Mouse (Mus musculus) gastrocnemius, postnatal 14 days (tissue): ENCODE data around the gene Ncaph. TPM values are rescaled to one million over a fixed set of nuclear protein-coding genes. Genes with fewer than 3 reads are reported as not detected.
"Not testable (repeated sequence)": the region's sequence is repeated elsewhere in the genome, so short reads cannot be mapped to it uniquely, and the experiment has no call there.

Experiments used
- DNase-seq: peaks from one replicate; pipeline ENCODE4 v3.0.0; 2021; ENCODE audit warnings: mixed read lengths
- intact Hi-C: fragments of 180-260 bp; cut with DNase I; formaldehyde crosslinking; loops from one replicate; pipeline ENCODE4 v1.15.1; 2025; ENCODE audit warnings: low total_unique reads
- total RNA-seq, 2 experiments: library from RNA; stranded (reverse); gene quantifications; 2 replicates each; pipeline ENCODE4 v1.2.3; 2021

The Ncaph gene
- total RNA-seq, 2 experiments from 2014 or later, result 4.5 to 6.6 TPM

- no peak for DNase-seq
- intact Hi-C loops, result no loop called here
Observed at GRCm38 (mm10) chr2:127108986-127109385, 24.8 kb downstream of the Ncaph start.

GRCm38 (mm10) chr2:127092000-127092399 lies 41.8 kb downstream of the Ncaph start:
- no peak for DNase-seq
- intact Hi-C loops, result no loop called here

GRCm38 (mm10) chr2:127090151-127090550 lies 43.6 kb downstream of the Ncaph start:
- intact Hi-C loops, DNase-seq: not testable (repeated sequence)

DNA sequence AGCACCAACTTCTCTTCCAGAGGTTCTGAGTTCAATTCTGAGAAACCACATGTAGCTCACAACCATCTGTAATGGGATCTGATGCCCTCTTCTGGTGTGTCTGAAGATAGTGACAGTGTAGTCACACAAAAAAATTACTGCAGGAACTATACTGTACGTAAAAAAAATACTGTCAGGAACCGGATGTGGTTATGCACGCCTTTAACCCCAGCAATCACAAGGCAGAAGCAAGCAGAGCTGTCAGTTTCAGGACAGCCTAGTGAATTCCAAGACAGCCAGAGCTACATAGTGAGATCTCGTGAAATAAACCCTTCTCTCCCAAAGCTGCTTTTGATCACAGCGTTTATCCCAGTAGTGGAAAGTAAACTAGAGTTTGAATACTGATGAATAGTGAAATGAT lies 47.5 kb downstream of the Ncaph start:
- intact Hi-C loops, result no loop called here
- DNase-seq, result no peak

DNA sequence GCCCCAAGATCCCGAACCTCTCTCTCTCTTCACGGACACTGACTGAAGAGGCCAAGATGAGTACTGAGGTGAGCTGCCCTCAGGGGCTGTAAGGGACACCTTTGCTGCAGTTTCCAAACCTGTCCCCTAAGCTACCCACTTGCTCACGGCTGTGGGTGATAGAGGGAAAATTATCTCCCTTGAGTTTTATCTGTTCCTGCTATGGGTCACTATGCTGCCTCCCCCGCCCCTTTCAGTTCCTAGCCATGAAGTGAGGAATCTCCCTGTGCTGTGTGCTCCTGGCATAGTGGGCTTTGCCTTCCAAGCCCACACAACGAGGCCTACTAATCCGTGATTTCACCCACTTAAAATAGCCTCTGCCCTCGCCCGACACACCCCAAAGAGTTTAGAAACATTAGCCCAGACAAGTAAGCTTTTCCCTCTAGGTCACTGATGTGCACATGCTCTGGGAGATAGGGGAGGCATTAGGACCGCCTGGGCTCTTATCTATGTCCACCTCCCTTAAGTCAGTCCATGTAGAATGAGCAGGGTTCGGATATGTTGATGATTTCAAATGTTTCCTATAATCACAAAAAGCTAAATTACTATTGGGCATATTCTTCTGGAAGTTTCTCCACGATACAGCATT lies 53.0 kb downstream of the Ncaph start:
- no peak for DNase-seq
- intact Hi-C loops, result no loop called here

GRCm38 (mm10) chr2:127079881-127080590 lies 53.7 kb downstream of the Ncaph start:
- DNase-seq, result no peak
- intact Hi-C loops, result no loop called here

- intact Hi-C loops, DNase-seq: not testable (repeated sequence)
Observed at GRCm38 (mm10) chr2:127079066-127079465, 54.7 kb downstream of the Ncaph start.

- no peak for DNase-seq
- intact Hi-C loops, result no loop called here
Observed at GRCm38 (mm10) chr2:127077611-127078010, 56.1 kb downstream of the Ncaph start.

DNA sequence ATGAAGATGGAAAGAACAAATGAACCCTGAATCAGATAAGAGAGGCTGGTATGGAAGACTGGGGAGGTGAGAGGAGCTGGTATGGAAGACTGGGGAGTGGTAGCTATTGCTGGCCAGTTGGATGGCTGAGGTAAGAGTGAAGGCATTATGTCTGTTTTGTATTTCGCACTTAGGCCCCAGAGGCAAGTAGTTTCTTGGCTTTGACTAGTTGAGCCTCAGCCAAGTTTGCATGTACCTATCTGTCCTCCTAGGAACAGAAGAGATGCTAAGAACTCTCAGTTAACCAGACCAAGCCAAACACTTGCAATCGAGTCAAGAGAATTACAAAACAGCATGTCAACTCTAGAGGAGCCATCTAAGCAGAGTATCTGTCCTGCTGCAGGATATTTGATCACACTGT lies 59.6 kb downstream of the Ncaph start:
- DNase-seq, result no peak
- intact Hi-C loops, result no loop called here

DNA sequence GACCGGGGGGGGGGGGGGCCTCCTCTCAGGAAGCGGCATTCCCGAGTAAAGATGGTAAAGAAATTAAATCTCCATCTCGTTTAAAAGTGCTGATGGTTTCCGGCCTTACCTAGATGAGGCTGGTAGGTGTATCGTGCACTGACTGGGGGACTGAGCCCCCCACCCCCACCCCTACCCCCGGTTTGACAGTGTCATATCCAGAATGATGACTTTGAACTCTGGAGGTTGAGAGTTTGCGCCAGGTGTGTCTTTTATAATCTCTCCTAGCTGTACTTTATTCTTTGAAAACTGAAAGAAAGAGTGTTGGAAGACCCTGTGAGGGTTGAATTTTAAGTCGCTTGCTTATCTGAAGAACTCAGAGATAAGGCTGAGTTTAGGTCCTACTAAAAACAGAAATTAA lies 62.9 kb downstream of the Ncaph start:
- DNase-seq, result no peak
- intact Hi-C loops, result no loop called here

- intact Hi-C loops, result no loop called here
- DNase-seq, result peak; percentile 87
Observed at GRCm38 (mm10) chr2:127070435-127070841, 63.3 kb downstream of the Ncaph start, which contains the start of gene Blvra. Blvra (plus strand) TSS chr2:127070665.

- intact Hi-C loops, result no loop called here
- no peak for DNase-seq
Observed at GRCm38 (mm10) chr2:127069781-127070434, 63.8 kb downstream of the Ncaph start.

GRCm38 (mm10) chr2:127068806-127069205 lies 64.9 kb downstream of the Ncaph start:
- intact Hi-C loops, result no loop called here

DNA sequence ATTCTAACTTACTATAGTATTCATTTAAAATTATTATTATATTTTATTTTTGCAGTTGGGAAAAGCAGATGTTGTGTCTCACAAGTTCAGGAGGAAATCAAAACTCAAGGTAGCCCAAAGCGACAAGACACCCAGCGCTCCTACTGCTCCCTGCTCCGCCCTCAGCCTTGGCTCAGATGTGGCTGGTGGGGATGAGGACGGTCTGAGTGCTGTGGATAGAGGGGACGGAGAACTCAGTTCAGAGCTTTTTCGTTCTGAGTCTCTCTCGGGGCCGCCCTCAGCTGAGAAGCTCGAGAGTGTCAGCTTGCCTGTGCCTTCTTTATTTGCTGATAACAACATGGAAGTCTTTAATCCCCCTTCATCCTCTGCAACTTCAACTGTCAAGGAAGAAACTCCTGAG lies 72.3 kb downstream of the Ncaph start:
- no peak for DNase-seq
- intact Hi-C loops, result no loop called here

More at GRCm38 (mm10) chr2:127068806-127069205, 64.9 kb downstream of the Ncaph start:
- DNase-seq, result no peak

Other genes starting within 250 kb of the Ncaph start
- gene Sppl2a, start 200.7 kb downstream of the Ncaph start, total RNA-seq, result 10 to 100 TPM; 45.9 to 49.0 TPM
- gene Ap4e1, start 125.2 kb downstream of the Ncaph start, total RNA-seq, result 1 to 10 TPM; 6.6 to 7.4 TPM
- gene Blvra, start 63.3 kb downstream of the Ncaph start, total RNA-seq, result 10 to 100 TPM; 13.2 to 16.4 TPM
- gene Itpripl1, start 9.5 kb upstream of the Ncaph start, total RNA-seq, result 1 to 10 TPM; 5.0 to 9.4 TPM
- under 1 TPM; 0.66 to 0.72 TPM for gene 1810024B03Rik, start 74.3 kb upstream of the Ncaph start, total RNA-seq
- gene Snrnp200, start 74.4 kb upstream of the Ncaph start, total RNA-seq, result 10 to 100 TPM; 33.0 to 34.6 TPM
- gene Ciao1, start 113.9 kb upstream of the Ncaph start, total RNA-seq, result 10 to 100 TPM; 44.5 to 47.9 TPM
- gene Tmem127, start 114.0 kb upstream of the Ncaph start, total RNA-seq, result 10 to 100 TPM; 24.0 to 28.9 TPM
- 10 to 100 TPM; 86.8 to 98.4 TPM for gene Stard7, start 136.3 kb upstream of the Ncaph start, total RNA-seq
- gene Dusp2, start 202.2 kb upstream of the Ncaph start, total RNA-seq, result 1 to 10 TPM; 1.6 TPM
- not detected for gene Astl, start 204.7 kb upstream of the Ncaph start, total RNA-seq
- gene Adra2b, start 229.3 kb upstream of the Ncaph start, total RNA-seq, result 1 to 10 TPM; 1.2 to 2.4 TPM